Mouse (Mus musculus) MEL (cell line): ENCODE data around the gene Hoxd11.

Experiments used
- CHD1 ChIP-seq: IDR thresholded peaks from 2 replicates; pipeline ENCODE4 v1.6.1; 2012; ENCODE audit warnings: low read depth, mild to moderate bottlenecking, inconsistent platforms, low read length, improper control_type of control experiment
- CTCF ChIP-seq, 3 experiments: IDR thresholded peaks in 2 of 3; conservative IDR thresholded peaks in 1 of 3; 2 replicates each; pipeline ENCODE4 v1.5.1; 2011 to 2012; ENCODE audit warnings: low read length in 3 of 3, low read depth in 2 of 3, mild to moderate bottlenecking in 2 of 3, improper control_type of control experiment in 1 of 3, inconsistent platforms in 1 of 3, mixed read lengths in 1 of 3, moderate library complexity in 1 of 3; ENCODE audit not compliant: control insufficient read depth in 1 of 3, insufficient read depth in 1 of 3, poor library complexity in 1 of 3, severe bottlenecking in 1 of 3
- GABPA ChIP-seq: IDR thresholded peaks from 2 replicates; pipeline ENCODE4 v1.6.1; 2012; ENCODE audit warnings: low read depth, mild to moderate bottlenecking, inconsistent platforms, low read length, improper control_type of control experiment, moderate library complexity
- GATA1 ChIP-seq: IDR thresholded peaks from 2 replicates; pipeline ENCODE4 v1.6.1; 2011; ENCODE audit warnings: low read depth, low read length, improper control_type of control experiment
- MXI1 ChIP-seq: IDR thresholded peaks from 2 replicates; pipeline ENCODE4 v1.6.1; 2011; ENCODE audit warnings: mild to moderate bottlenecking, low read depth, low read length, improper control_type of control experiment
- POLR2A ChIP-seq, 2 experiments: IDR thresholded peaks; 2 replicates each; pipeline ENCODE4 v1.6.1; 2011 to 2012; ENCODE audit warnings: low read length in 2 of 2, mild to moderate bottlenecking in 2 of 2, control low read depth in 1 of 2, improper control_type of control experiment in 1 of 2, low read depth in 1 of 2, moderate library complexity in 1 of 2; ENCODE audit not compliant: control insufficient read depth in 1 of 2, insufficient read depth in 1 of 2, poor library complexity in 1 of 2
- POLR2AphosphoS2 ChIP-seq: IDR thresholded peaks from 2 replicates; pipeline ENCODE4 v1.6.1; 2011; ENCODE audit warnings: low read length, improper control_type of control experiment
- SIN3A ChIP-seq: IDR thresholded peaks from 2 replicates; pipeline ENCODE4 v1.6.1; 2012; ENCODE audit warnings: low read length, improper control_type of control experiment, inconsistent platforms
- ZC3H11A ChIP-seq: IDR thresholded peaks from 2 replicates; pipeline ENCODE4 v1.6.1; 2012; ENCODE audit warnings: low read depth, mild to moderate bottlenecking, inconsistent platforms, low read length, improper control_type of control experiment

DNA sequence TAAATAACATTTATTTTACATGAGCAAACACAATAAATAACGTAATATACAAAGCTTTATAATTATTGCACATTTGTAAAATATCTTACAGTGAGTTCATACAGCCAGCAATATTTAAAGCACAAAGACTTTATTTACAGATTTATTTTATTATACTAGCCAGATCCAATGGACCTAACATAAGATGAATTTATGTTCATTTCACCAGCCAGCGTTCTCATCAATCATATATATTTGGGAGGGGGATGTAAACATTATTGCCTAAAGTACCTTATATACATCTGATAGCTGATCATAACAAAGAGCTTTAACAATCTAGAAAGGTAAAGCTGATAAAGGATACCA is 26.4 kb upstream of the Hoxd11 start:
- no peak for TF ChIP-seq ZC3H11A
- TF ChIP-seq CTCF (IDR thresholded peaks at IDR 0.05 in 2 of 3, conservative IDR thresholded peaks at IDR 0.05 in 1 of 3; ENCODE audit: control insufficient read depth in 1 of 3, insufficient read depth in 1 of 3, low read depth in 2 of 3, low read length in 3 of 3, poor library complexity in 1 of 3, severe bottlenecking in 1 of 3): no peak
- TF ChIP-seq SIN3A: no peak
- TF ChIP-seq POLR2AphosphoS2: no peak
- TF ChIP-seq POLR2A (IDR thresholded peaks at IDR 0.05; ENCODE audit: control insufficient read depth in 1 of 2, insufficient read depth in 1 of 2, low read depth in 1 of 2, low read length in 2 of 2, poor library complexity in 1 of 2): no peak
- TF ChIP-seq GABPA: no peak
- TF ChIP-seq MXI1: no peak
- TF ChIP-seq GATA1: no peak
- TF ChIP-seq CHD1: no peak
